Mouse (Mus musculus) embryo, embryonic 10 days (tissue): ENCODE data around the gene Nfia.

Source experiments
- DNase-seq: peaks from one replicate; pipeline ENCODE4 v3.0.0-alpha.2; 2015; ENCODE audit warnings: low spot score

The Nfia gene

DNA sequence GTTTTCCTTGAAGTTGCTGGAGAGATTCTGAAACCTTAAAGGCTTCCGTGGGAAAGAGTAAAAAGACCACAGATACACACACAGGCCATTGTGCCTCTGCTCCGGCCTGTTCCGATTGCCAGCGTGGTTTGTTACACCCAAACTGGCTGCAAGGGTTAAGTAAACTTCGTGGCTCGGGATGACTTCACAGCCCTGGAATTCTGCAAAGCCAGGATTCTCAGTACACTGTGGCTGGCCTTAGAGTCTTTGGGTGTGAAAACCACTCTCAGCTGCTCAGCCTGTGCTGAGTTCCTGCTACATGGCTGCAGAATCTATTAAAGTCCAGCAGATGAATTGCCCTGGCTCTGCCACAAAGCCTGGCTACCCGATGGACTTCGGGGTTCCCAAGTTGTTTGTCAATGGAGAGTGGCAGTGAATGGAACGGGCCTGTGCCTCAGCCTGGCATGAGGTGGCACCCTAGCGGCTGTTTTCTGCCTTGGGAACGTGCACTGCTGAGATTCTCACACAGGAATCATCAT lies 231.6 kb downstream of the Nfia start:
- DNase-seq, result peak; percentile 80

DNA sequence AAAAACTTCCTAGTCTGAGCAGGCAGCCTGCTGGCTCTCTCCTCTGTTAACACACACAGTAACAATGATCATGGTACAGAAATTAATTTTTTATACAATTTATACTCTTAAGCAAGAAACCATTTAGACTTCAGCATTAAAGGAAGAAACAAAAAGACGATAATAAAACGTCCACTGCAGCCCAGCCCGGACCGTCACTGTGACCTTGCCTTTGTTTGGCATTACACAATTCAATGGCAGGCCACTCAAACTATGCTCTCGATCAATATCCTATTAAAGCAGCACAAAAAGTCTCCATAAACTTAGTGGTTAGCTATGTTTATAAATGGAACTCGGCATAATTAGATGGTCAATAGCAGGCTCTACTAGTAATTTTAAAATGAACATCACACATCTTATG lies 232.5 kb downstream of the Nfia start:
- DNase-seq, result no peak

DNA sequence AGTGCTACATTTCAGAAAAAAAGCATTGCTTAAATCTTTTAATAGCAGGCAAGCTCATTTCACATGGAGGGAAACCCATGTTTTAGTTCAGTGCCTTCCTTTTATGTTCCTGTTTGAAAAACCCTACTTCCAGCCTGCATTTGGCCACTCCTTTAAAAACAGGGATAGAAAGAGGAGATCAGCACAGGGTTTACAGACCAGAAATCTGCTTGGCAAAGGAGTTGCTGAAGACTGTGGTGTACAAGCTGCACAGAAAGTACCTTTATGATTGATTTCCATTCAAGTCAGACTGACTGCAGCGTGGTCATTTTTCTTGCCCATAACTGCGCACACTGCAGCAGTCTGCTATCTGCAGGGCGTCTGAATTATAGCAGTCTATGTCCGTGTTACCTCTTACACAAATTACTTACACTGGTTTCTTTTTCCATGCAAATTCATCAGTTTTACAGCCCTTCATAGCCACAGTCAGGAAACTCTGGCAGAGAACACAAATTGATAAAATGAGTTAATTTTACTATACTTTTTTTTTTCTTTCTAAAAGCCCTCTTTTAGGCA lies 236.4 kb downstream of the Nfia start:
- no peak for DNase-seq

DNA sequence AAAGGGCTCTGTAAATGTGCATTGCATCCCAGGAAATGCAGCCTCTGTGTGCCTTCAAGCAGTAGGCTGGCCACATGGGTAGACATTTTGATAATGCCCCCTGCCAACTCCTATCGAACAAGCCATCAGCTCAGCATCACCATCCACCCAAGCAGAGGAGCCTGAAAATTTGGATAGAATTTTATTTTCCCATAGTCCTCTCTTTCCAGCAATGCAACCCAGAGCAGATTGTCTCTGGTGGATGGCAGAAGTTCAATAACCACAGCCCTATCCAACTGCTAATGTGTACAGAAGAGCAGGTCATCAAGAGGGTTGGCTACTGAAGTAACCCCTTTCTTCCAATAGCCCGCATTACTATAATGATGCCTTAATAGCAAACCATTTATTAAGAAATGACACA lies 237.4 kb downstream of the Nfia start:
- DNase-seq, result no peak

DNA sequence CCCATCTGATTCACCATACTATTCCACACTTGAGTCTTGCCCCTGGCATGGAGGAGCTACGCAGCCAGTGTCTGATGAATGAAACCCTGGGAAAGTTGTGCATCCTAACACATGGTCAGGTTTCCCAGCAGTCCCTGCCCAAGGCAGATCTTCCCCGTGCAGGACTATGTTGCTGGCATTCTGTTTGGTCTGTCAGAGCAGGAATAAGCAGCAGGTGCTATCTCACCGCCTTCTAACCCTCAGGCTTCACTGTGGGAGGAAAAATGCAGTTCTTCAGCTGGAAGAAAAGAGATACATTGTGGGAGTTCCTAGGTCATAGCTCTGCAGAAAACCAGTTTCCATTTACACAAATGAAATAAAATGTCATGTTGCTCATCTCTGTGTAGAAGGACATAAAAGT lies 247.3 kb downstream of the Nfia start:
- no peak for DNase-seq

DNA sequence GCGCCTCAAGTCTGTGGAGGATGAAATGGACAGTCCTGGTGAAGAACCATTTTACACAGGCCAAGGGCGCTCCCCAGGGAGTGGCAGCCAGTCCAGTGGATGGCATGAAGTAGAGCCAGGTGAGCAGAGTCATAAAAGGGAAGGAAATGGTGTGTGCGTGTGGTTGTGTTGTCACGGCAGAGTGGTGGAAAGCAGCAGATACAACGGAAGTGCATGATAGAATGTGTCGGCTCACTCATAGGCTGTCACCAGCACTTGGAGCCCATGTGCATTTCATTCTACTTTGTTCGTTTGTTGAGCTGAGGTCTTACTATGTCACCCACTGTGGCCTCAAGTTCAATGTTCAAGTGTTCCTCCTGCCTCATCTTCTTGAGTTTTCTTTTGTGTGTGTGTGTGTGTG lies 248.3 kb downstream of the Nfia start:
- DNase-seq, result no peak

DNA sequence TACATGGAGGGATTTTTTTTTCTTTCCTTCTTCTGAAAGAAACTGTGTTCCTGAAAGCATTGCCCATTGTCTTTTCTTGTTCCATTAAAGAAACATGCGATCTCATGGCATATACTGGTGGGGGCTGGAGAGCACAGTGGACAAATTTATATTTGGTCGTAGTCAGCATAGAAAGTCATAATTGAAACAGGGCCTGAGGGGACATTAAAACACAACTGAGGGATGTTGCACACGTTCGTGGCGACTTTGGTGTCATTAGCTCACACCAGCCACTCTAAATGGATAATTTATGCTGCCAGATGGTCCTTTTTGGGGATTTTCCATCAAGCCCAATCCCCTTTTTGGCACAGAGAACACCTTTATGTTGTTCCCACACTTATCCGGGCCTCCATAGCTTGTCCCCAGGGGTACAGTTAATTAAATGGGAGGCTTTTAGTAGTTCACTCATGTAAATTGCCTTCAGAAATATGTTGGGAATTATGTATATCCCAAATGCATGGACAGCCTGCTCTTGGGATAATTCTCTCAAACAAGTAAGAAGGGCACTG lies 250.8 kb downstream of the Nfia start:
- DNase-seq, result no peak

DNA sequence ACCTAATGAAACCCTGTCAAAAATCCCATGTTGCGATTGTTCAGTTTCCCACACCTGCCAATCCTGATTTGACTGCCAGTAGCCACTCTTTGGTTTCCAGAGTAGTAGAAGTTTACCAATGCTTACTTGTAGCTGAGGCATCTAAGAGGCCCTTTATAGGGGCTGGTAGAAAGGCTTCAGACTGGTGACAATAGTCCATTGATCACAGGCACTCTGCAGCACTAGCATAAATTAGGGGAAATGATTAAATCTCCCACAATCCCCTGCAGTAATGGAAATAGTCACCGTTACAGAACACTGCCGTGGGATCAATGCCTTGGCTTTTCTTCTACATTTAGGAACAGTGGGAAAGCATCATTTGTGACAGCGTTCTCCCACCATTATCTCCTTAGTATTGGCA lies 254.9 kb downstream of the Nfia start:
- no peak for DNase-seq

DNA sequence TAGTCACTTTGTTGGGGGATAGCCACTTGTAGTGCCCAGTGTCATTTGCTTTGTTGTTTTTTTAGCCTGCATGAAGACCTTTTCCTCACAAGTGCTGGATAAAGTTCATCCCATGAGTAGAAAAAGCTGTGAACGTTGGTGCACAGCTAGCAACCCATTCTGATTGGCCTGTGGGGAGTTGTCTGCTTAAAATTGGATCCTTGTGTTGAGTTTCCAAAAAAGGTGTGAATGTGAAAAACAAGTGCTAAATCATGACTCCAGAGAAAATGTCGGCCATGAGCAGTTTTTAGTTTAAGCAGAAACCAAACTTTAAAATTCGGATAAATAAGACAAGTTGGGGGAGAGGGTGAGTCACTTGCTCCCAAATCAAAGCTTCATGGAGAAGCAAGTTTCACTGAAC lies 259.3 kb downstream of the Nfia start:
- DNase-seq, result no peak

DNA sequence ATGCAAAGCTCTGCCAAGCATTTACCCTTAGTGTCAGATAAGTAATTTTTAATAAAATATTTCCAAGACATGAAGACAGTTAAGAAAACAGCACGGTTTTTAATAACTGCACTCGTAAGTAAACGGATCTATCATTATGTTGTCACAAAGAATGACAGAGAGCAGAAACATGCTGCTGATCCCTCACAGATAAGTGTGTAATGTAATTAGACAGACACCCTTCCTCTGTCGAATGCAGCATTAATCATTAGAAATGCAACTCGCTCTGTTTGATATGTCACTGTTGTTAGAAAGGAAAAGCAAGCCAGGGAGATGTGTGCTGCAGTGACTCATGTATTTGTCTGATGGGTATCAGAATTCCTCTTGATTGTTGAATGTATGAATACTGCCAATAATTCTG lies 259.8 kb downstream of the Nfia start:
- DNase-seq, result no peak

DNA sequence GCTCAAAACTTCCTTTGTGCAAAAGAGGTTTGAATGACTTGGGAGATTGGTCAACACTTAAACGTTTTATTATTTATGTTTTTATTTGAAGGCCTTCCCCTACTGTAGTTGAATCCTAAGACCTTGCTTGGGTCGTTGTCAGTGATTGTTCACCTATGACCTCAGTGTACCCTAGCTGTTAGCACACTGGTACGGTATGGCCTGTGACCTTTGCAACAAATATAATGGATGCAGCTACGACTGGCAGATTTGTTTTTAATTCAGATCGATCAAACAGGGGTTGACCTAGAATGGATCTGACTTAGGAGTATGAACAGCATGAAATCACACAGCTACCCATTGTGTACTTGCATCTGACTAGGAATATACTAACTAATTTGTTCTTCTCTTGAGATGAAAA lies 266.6 kb downstream of the Nfia start:
- DNase-seq, result no peak

DNA sequence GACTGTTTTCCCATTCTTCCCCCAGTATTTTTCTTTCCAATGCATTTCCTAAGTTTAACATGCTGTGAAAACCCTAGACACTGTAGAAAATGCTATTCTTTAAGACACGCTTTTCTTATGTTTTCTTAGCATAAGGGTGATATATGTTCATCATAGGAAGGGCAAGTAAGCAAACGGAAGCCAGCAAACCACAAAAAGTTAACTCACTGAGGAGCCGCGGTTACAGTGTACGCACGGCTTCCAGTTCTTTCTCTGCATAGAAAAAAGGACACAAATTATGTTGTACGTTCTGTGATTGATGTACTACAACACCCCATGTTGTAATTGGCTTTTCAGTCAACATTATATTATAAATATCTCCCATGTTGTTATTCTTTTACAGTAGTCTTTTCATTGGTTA lies 267.6 kb downstream of the Nfia start:
- no peak for DNase-seq

DNA sequence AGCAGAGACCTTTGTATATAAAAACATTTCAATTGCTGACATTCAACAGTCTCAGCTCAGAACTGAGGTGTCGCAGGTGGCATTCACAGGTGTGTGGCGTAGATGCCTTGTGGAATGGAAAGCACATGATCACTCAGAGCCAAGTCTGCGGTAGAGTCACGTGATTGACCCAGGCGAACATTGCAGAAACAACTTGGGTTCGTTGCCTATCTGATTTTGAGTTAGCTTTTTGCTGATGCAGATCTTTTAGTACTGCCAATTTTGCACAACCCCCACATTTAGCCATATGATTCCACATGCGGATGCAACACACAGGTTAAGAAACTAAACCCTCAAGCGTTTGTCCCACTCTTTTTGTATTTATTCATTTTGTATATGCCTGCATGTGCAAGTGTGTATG lies 272.1 kb downstream of the Nfia start:
- no peak for DNase-seq

DNA sequence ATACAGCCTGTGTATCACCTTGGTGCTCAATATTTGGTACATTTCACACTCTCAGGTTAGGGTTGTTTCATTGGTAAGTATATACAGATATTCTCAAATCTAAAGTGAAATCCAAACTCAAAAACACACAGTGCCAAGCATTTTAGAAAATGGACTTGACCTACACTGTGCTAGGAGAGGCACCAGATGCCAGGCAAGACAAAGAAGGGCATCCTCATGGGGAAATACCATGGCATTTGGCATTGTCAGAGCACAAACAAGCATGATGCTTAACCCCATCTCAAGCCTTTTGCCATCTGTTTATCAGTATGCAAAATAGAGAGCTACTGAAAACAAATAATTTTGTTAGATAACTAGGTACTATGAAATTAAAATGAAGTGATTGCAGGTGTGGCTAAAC lies 274.8 kb downstream of the Nfia start:
- DNase-seq, result no peak

DNA sequence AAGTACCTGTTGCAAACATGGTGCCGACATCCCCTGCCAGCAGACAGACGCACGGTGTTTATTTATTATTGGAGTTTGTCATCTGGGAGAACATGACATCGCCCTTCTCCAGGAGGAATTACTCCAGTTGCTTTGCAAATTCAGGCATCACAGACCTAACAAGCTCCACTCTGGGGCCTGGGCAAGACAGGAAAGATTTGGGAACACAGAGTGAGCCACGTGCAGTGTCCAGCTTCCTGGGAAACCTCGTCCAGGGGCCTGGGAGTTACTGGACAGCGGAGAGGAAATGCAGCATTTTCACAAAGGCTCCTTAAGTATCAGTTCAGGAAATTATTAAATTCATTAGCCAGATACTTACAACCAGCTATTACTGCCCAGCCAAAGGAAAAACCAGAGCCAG lies 277.1 kb downstream of the Nfia start:
- DNase-seq, result no peak

DNA sequence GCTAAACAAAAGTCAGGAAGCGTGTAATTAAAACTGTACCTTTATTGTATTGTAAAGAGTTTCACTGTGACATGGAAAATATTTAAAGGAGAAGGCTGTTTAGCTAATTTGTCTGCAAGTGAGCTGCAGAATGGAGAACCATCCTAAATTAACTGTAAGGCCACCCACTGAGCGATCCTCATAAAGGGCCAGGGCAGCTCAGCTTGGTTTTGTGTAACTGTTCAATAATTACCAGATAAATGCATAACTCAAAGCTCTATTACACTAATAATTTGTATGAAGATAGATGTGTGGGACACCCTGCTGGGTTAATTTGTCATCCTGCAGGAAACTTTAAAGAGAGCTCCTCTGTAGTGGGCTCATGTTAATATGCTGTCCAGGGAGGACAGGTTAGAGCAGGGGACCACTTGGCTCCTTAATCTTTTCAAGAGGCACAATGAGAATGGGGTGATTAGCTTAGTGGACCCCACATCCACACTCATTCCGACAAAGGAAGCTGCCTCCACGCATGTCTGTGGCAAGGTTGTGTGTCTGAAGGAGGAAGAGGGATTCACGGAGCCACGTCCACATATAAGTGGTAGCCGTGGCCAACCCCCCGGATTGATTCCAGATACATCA lies 277.6 kb downstream of the Nfia start:
- no peak for DNase-seq

DNA sequence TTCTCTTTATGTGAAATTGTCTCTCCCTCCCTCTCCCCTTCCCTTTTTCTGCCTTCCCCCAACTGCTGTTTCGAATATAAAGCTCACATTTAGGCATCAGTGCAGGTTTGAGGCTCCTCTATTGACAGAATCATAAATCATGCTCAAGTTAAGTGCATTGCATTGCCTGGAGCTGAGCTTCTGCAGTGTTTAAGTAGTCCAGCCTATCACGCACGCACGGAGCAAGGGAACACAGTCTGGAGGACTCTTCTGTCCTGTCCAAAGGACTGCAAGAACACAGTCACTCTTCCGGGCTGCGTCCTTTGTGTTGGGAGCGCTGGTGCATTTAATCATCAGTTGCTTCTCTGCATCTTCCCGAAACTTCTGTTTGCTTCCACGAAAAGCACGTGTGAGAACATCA lies 278.2 kb downstream of the Nfia start:
- peak; percentile 48 for DNase-seq

DNA sequence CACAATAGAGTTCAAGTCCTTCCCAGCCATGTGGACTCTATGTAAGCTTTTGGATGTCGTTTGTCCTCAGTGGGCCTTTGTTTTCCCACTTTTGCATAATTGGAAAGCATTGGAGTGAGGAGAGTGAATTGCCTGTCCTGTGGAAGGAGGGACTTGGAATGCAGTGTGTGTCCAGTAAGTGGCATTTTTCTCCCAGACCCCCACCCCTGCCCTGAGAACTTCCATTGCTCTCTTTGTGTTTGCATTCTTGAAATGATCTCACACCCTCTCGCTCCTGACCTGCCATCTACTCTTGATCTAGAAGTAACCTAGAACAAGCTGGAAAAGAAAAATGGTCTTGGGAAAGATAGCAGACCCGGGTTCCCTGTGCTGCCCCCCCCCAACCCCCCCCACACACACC lies 278.8 kb downstream of the Nfia start:
- no peak for DNase-seq

DNA sequence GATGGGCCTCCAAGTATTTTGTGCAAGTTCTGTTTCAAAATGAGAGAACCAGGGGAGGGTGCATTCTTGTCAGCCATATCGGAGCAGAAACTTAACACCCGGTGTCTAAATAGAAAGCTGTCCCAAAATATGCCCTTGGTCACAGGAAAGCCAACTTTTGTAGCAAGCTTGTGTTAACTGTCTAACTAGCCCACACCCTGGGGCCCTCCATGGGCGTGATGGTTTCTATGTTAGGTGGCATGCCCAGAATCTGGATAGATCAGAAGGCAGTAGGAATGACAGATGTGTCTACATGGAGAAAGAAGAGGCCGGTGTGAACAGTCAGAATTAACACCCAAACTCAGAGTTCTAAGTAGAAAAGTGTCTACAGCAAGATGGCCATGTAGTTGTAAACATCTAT lies 282.5 kb downstream of the Nfia start:
- no peak for DNase-seq

DNA sequence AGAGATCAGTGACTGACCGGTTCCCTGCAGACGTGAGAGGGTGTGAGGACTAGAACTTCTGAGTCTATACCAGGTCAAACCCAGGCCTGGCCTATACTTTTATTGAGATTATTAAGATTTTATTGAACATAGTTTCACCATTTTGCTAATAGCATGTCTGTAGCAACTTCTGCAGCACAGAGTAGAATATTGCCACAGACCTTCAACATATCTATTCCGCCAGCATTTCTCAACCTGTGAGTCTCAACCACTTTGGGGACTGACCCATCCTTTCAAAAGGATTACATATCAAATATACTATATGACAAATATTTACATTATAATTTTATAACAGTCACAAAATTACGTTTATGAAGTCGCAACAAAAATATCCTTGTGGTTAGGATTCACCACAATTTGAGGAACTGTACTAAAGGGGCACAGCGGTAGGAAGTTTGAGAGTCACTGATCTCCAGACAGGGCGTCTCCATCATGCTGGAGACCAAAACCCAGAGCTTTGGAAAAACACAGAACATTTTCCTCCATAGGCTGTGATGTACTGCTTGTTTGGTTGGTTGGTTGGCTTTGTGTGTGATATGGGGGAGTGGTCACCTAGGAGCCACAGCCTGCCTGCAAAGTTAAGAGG lies 284.0 kb downstream of the Nfia start:
- DNase-seq, result no peak

DNA sequence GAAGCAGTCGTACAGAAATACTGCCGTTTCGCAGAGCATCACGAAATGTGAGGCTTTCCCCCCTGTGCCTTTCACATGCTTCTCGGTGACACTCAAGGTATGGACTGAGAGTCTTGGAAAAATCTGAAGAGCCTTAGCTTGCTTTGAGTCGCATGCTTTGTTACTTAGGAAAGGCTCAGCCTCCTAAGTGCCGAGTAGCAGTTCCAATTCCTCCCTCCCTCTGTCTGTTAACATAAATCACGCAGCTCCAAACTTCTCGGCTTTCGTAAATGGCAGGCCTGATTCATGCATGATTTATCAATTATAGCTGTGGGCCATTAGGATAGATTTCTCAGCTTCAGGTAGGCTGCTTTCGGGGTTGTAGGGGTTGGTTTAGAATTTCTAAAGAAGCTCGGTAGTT lies 284.7 kb downstream of the Nfia start:
- no peak for DNase-seq

DNA sequence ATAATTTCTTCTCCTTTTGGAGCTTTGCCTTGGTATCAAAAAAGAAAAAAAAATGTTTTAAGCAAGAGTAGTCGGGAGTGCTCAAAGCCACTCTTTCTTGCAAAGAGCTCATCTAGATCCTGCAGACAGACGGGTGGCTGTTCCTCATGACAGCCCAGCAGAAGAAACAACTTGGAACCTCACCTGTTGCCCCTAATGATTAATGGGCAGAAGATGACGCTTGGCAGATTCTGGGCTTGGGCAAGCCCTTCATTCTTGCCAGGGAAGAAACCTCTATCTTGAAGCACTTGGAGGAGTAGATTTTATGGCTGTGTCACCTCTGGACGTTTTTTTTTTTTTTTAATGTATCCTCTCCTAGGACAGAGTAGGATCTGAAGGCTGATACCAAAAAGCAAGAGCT lies 285.2 kb downstream of the Nfia start:
- no peak for DNase-seq

DNA sequence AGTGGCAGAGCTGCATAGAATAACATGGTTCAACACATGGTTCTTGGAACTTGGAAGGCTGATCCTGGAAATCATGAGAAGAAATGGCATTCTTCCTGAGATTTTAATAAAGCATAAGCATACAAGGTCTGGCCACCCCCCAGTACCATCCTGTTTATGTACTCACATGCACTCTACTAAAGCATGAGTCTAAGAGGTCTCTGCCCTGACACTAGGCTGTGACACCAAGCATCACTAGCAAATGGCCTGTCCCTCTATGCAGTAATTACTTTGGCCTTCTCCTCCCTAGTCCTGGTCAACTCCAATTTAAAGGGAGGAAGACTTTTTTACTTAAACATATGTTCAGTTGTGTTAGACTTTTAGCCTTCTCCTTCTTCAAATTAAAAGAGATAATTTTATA lies 285.6 kb downstream of the Nfia start:
- DNase-seq, result no peak

DNA sequence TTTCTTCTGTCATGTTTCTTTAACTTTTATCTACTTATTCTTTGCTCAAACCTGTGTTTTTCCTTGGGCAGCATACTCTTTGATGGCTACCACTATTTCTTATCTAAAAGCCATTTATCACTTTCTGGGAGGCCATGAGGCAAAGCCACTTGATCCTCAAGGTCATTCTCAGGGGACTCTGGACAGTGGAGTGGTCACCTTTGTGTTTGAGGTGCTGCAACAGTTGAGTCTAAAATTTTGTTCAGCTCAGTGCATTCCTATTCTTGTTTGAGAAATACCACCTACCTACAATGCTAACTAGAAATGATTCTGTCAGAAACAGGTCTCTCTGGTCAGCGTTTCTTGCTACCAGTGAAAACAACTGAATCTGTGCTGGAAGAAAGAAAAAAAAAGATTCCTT lies 288.1 kb downstream of the Nfia start:
- no peak for DNase-seq
